Mouse (Mus musculus) liver, embryonic 14.5 days (tissue): Measurements from ENCODE around the gene Sema3a.

Experiments
- CTCF ChIP-seq: IDR thresholded peaks from 2 replicates; pipeline ENCODE4 v1.5.1; 2016; ENCODE audit warnings: antibody characterized with exemption, low read depth, control low read depth
- EP300 ChIP-seq: IDR thresholded peaks from 2 replicates; pipeline ENCODE4 v1.6.1; 2016; ENCODE audit warnings: antibody characterized with exemption, low read depth

GRCm38 (mm10) chr5:13360711-13361110 lies 235.5 kb downstream of the Sema3a start:
- TF ChIP-seq CTCF (no peak), EP300 (no peak)
